Mouse (Mus musculus) brain, embryonic 14.5 days (tissue): ENCODE measurements around the gene Vpreb2. TPM values are rescaled to one million over a fixed set of nuclear protein-coding genes. Genes with fewer than 3 reads are reported as not detected.
"Not testable (repeated sequence)": the region's sequence is repeated elsewhere in the genome, so short reads cannot be mapped to it uniquely, and the experiment has no call there.

Experiments used
- DNase-seq: peaks from one replicate; pipeline ENCODE4 v3.0.0-alpha.2; 2011; ENCODE audit warnings: low read depth
- CTCF ChIP-seq: fragments of 200-500 bp; IDR thresholded peaks from 2 replicates; pipeline ENCODE4 v1.5.1; 2012; ENCODE audit warnings: inconsistent platforms, mild to moderate bottlenecking, moderate library complexity, borderline replicate concordance; ENCODE audit not compliant: insufficient read depth, insufficient read length; ENCODE audit errors: extremely low read depth
- POLR2A ChIP-seq: fragments of 200-500 bp; IDR thresholded peaks from 2 replicates; pipeline ENCODE4 v1.6.1; 2012; ENCODE audit warnings: mild to moderate bottlenecking, inconsistent platforms, borderline replicate concordance; ENCODE audit not compliant: poor library complexity, insufficient read depth, insufficient read length, severe bottlenecking; ENCODE audit errors: extremely low read depth
- polyA plus RNA-seq: library from polyadenylated mRNA; depleted of rRNA; stranded (reverse); fragments of >200 nt; gene quantifications from 2 replicates; pipeline ENCODE4 v1.2.3, GENCODE M21; 2012

Gene Vpreb2
- polyA plus RNA-seq, 1 experiment = not detected

DNA sequence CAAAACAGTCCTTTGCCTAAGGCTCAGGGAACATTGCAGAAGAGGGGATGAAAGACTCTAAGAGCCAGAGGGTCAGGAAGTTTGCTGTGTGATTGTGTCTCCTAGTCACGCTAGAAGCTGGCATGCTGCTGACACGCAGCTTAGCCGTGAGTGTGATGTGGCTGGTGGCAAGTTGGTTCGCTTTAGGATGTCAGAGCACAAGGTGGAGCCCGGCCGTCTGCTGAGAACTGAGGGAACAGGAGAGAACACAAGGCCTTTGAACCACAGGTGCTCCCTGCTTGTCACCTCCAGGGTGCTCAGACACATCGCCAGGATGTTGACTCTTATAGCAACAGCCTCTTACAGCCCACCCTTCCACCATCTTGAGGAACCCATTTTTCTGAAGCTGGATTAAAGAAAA is 18.1 kb upstream of the Vpreb2 start:
- TF ChIP-seq CTCF (no peak), POLR2A (no peak)
- DNase-seq = no peak

DNA sequence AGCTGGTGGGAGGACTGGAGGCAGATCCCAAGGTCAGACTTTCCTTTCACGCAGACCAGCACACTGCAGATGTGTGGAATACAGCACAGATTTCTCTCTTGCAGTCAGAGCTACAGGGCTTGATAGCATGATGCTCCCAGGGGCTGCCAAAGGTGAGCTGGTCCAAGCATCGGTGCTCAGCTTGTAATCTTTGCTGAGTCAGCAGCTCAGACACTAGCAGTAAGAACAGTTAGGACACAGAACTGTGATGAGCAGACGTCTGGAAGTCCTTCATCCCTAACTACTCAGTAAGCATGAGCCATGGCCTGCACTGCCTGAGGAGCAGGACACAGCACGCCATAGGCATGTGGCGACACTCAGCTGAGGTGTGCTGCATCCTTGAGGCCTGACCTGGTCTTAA is 8.4 kb upstream of the Vpreb2 start:
- TF ChIP-seq POLR2A = no peak
- no peak for TF ChIP-seq CTCF
- no peak for DNase-seq

DNA sequence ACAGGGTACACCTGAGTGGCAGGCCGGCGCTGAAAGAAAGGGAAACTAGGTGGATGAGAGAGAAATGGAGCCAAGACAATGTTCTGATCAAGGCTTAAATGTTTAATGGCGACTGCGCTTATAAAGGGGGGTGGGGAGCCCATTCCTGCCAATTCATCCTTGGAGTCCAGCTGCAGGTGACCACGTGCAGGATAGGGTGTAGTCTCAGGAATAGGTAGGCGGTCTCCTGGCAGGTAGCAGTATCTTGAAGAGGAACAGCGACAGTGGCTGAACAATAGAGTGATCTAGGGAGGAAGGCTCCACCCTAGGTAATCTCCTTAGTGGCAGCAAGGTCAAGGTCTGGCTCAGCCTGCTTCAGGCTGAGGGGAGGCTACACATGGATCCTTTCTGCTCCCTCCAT is 2.4 kb upstream of the Vpreb2 start:
- not testable (repeated sequence) for DNase-seq

GRCm38 (mm10) chr16:17983201-17983600 is 3.0 kb downstream of the Vpreb2 start:
- no peak for TF ChIP-seq CTCF
- TF ChIP-seq POLR2A = no peak
- DNase-seq = no peak

GRCm38 (mm10) chr16:17984231-17984630 is 4.0 kb downstream of the Vpreb2 start:
- TF ChIP-seq CTCF (no peak), POLR2A (no peak)
- DNase-seq = no peak

DNA sequence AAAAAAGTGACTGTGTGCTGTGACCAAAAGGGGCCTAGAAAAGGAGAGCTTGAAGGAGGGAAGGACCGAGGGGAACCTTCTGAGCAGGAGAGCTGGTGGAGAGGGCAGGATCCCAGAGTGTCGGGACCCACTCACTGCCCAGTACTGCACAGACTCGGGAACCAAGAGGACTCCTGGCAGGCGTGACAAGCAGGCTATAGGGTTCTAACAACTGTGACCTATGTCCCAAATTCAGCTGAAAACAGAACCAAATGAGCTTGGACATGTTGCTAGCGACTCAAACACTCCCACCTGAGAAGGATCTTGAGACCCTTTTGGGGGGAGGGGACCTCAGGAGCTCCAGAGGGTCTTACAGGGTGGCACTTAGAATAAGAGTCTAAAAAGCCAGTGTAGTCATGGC is 4.8 kb downstream of the Vpreb2 start:
- TF ChIP-seq POLR2A (no peak), CTCF (no peak)
- no peak for DNase-seq

GRCm38 (mm10) chr16:17986456-17987132 is 6.4 kb downstream of the Vpreb2 start:
- TF ChIP-seq CTCF (peak; percentile 75), POLR2A (no peak)
- peak; percentile 63 for DNase-seq

GRCm38 (mm10) chr16:17987703-17988102 is 7.5 kb downstream of the Vpreb2 start:
- DNase-seq = no peak
- TF ChIP-seq CTCF (no peak), POLR2A (no peak)

GRCm38 (mm10) chr16:17992321-17992720 is 12.1 kb downstream of the Vpreb2 start:
- DNase-seq = not testable (repeated sequence)

DNA sequence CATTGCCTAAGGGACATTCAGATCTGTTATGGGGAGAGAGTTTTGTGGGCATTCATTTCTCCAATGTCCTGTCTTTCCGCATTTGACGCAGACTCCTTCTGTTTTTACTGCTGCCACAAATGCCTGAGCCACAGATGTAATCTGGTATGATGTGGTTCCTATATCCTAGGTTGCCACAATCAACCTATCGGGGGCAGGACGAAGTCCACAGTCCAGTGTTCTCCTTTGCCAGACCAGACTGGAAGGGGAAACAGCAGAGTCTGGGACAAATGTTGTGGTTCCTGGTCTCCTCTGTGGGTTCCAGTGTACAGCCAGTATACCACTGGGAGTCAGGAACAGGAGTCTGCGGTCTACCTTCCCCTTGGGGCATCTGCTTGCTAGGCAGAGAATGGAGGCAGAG is 19.4 kb downstream of the Vpreb2 start:
- TF ChIP-seq POLR2A = no peak
- no peak for TF ChIP-seq CTCF
- no peak for DNase-seq

- TF ChIP-seq CTCF = no peak
- no peak for TF ChIP-seq POLR2A
- DNase-seq = no peak
Measured at GRCm38 (mm10) chr16:18004589-18004988, 24.4 kb downstream of the Vpreb2 start.

DNA sequence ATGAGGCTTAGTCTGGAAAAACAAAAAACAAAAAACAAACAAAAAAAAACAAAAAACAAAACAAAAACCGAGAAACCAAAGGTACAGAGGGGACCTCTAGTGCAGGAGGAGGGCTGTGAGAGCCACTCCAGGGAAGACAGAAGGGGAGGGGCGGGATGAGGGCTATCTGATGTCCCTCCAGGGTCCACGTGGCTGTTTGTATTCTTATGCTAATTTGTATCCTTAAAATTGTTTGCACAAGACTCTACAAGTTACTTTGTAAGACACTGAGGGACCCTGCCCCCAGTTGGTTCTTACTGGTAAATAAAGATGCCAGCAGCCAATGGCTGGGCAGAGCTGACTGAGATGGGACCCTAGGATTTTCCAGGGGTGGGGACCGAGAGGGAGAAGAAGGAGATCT is 26.9 kb downstream of the Vpreb2 start:
- DNase-seq = no peak
- TF ChIP-seq CTCF (no peak), POLR2A (no peak)

DNA sequence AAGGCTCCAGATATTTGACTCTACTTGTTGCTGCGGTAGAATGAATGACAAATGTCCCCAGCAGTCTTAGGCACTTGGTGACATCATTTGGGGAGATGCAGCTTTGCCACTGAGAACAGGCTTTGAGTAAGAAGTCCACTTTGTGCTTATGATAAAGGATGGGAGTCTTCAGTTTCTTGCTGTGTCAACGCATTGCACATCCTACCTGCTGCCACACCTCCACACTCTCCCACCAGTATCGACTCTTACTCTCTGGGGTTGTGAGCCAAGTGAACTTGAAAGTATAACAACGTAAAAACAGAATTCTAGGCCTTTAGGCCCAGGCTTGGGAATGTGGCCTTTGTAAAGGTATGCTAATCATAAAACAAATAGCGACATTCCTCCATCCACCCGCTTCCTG is 30.9 kb downstream of the Vpreb2 start:
- DNase-seq = no peak
- TF ChIP-seq CTCF (no peak), POLR2A (no peak)

GRCm38 (mm10) chr16:18016482-18016881 is 36.3 kb downstream of the Vpreb2 start:
- not testable (repeated sequence) for DNase-seq
